Mouse (Mus musculus) cortical plate, adult 2 months (tissue): ENCODE measurements around the gene Nudt2. TPM values are rescaled to one million over a fixed set of nuclear protein-coding genes. Genes with fewer than 3 reads are reported as not detected.
A peak's percentile ranks its signal among the peaks of the same experiment; 100 is the strongest.

ENCODE experiments used
- H3K27ac ChIP-seq: fragments of 200-500 bp; 2 replicates; pipeline ENCODE4 v1.5.1; 2012; ENCODE audit warnings: low read length, control low read depth, inconsistent platforms; ENCODE audit not compliant: insufficient read depth
- H3K4me1 ChIP-seq: fragments of 200-500 bp; 2 replicates; pipeline ENCODE4 v1.6.1; 2011; ENCODE audit warnings: low read length; ENCODE audit not compliant: control insufficient read depth, insufficient read depth
- H3K4me3 ChIP-seq: fragments of 200-500 bp; 2 replicates; pipeline ENCODE4 v1.5.1; 2011; ENCODE audit warnings: mild to moderate bottlenecking, low read length, control low read depth; ENCODE audit not compliant: insufficient read depth
- CTCF ChIP-seq: fragments of 200-500 bp; IDR thresholded peaks from 2 replicates; pipeline ENCODE4 v1.5.1; 2011; ENCODE audit warnings: mild to moderate bottlenecking, control low read depth, low read length; ENCODE audit not compliant: insufficient read depth; ENCODE audit errors: extremely low read depth
- POLR2A ChIP-seq: fragments of 200-500 bp; IDR thresholded peaks from 2 replicates; pipeline ENCODE4 v1.6.1; 2011; ENCODE audit warnings: mild to moderate bottlenecking, low read length, control low read depth; ENCODE audit not compliant: insufficient read depth; ENCODE audit errors: extremely low read depth
- polyA plus RNA-seq: library from polyadenylated mRNA; depleted of rRNA; stranded (reverse); fragments of >200 nt; gene quantifications from 2 replicates; pipeline ENCODE4 v1.2.3, GENCODE M21; 2012

The Nudt2 gene
- polyA plus RNA-seq, 1 experiment = 46.5 TPM

GRCm38 (mm10) chr4:41470051-41470683 is 5.2 kb downstream of the Nudt2 start:
- TF ChIP-seq POLR2A (no peak), CTCF (no peak)
- H3K4me1 ChIP-seq = peaks cover 2% of the 10 kb centered on the region; the same call in 1 of the 2 replicates
- H3K4me3 ChIP-seq = no peak overlapping the region
- H3K27ac ChIP-seq = no peak overlapping the region

DNA sequence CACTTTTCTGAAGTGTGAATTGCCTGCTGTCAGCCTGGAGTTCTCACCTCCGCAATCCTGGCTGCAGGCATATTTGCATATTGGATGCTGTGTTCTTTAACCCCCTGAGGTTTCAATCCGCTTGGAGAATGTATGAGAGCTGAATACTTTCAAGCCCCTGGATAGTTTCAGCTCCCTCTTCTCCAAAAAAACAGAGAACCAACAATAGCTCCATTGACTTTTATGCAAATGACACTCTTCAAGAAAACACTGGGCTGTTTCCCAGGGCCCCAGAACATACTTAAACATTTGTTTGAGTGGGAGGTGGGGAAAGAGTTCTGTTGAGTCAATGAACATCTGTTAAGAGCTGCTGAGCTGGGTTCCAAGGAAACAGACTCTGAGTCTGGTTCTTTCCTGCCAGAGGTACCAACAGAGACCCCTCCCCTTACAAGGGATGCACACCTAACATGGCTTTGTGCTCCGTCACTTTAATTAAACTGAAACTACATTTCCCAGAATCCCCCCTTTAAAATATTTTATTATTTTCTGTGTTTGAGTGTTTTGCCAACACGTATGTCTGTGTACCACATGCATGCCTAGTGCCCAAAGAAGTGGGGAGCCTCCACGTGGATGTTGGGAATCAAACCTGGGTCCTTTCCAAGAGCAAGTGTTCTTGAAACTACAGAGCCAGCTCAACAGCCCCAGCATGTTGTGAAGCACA is 5.9 kb downstream of the Nudt2 start:
- Histone ChIP-seq H3K27ac (no peak overlapping the region), H3K4me1 (peaks cover 2% of the 10 kb centered on the region; the same call in 1 of the 2 replicates)

DNA sequence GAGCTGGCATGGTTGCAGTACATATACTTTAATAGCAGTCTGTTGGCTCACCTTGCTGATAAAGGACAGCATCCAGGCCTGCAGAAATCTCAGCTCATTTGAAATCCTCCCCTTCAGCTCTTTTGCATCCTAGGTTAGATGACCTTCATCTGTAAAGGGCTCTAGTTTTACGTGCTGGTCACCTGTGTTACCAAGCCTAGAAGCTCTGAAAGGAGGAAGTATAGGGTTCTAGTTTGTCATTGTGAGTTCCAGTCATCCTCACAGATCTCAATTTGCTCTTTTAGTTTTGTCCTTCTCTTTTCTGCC is 6.4 kb downstream of the Nudt2 start:
- Histone ChIP-seq H3K4me3 (no peak overlapping the region), H3K27ac (no peak overlapping the region), H3K4me1 (peaks cover 2% of the 10 kb centered on the region; the same call in 1 of the 2 replicates)
- no peak for TF ChIP-seq CTCF
- TF ChIP-seq POLR2A = no peak

More for the DNA sequence above, 5.9 kb downstream of the Nudt2 start:
- no peak overlapping the region for H3K4me3 ChIP-seq
- no peak for TF ChIP-seq CTCF
- no peak for TF ChIP-seq POLR2A

DNA sequence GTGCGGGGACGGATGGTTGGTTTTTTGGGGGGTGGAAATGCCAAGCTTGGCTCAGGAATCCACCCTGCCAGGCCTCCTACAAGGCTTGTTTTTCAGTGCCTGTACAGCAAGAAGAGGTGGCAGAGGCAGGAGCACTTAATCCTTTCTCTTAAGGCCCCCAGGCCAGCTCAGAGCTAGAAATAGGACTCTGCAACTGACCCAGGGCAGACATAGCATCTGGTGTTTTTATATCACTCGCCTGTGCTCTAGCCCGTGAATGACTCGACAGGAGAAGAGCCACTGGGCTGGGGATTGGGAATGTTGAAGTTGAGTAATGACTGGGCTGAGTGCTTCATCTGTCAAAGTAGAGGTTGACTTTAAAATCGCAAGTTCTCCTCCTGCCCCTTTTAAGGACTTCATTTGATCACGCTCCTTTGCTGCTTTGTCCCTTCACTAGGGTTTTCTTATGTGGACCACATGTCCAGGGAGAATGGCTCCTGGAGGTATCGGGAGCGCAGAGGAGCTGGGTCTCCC is 12.8 kb downstream of the Nudt2 start:
- no peak overlapping the region for H3K4me3 ChIP-seq
- TF ChIP-seq CTCF (no peak), POLR2A (no peak)
- H3K27ac ChIP-seq = no peak overlapping the region
- H3K4me1 ChIP-seq = no peaks in the 10 kb centered on the region

GRCm38 (mm10) chr4:41478751-41479455 is 14.0 kb downstream of the Nudt2 start:
- no peak overlapping the region for H3K27ac ChIP-seq
- H3K4me3 ChIP-seq = no peak overlapping the region
- H3K4me1 ChIP-seq = no peaks in the 10 kb centered on the region
- peak; percentile 32; the same call in 1 of the 2 replicates for TF ChIP-seq CTCF
- TF ChIP-seq POLR2A = no peak

DNA sequence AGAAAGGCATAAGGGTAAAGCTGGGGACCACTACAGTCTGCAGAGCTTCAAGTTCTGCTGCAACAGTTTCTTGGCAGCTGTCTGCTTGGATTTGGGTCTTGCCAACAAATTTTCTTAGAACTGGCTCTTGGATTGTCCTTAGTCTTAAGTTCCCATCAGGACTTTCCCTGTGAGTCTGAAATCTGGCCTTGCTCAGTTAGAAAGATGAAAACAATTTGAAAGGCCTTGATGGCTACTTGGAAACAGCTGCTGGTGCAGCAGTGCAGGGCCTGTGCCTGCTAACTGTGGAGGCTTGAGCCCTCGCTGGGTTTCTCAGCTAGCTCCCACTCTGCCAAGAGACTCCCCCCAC is 14.5 kb downstream of the Nudt2 start:
- no peak for TF ChIP-seq CTCF
- no peak for TF ChIP-seq POLR2A
- no peaks in the 10 kb centered on the region for H3K4me1 ChIP-seq
- H3K4me3 ChIP-seq = no peak overlapping the region
- 0 out of 2 replicates have a peak overlapping the region, but pooled peaks have one; percentile 43 for H3K27ac ChIP-seq

DNA sequence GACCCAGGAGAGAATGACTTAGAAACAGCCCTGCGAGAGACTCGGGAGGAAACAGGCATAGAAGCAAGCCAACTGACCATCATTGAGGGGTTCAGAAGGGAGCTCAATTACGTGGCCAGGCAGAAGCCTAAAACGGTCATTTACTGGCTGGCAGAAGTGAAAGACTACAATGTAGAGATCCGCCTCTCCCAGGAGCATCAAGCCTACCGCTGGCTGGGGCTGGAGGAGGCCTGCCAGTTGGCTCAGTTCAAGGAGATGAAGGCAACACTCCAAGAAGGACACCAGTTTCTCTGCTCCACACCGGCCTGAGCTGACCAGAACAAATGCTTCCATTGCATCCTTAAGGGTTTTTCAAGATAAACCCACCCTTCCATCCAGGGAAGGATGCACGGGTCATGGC is 15.3 kb downstream of the Nudt2 start:
- Histone ChIP-seq H3K27ac (no peak overlapping the region), H3K4me3 (no peak overlapping the region), H3K4me1 (no peaks in the 10 kb centered on the region)
- TF ChIP-seq POLR2A (no peak), CTCF (no peak)

DNA sequence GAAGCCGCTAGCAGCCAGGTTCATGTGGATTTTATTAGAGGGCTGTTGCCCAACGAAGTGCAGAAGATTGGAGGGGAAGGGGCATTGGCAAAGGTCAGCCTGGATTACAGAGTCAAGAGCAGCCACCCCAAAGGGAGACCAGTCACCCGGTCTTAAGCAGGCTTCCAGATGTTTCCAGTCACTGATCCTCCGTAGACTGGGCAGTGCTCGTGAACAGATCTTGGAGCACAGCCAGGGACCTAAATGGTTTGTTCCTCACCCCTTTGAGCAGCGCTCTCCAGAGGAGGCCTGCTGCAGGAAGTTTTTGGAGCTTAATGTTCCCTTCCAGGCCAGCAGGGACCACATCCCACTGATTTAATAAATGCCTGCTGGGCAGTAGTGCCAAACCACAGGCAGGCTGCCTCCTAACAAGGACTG is 16.7 kb downstream of the Nudt2 start:
- H3K27ac ChIP-seq = no peak overlapping the region
- no peak for TF ChIP-seq POLR2A
- H3K4me3 ChIP-seq = no peak overlapping the region
- H3K4me1 ChIP-seq = no peaks in the 10 kb centered on the region

DNA sequence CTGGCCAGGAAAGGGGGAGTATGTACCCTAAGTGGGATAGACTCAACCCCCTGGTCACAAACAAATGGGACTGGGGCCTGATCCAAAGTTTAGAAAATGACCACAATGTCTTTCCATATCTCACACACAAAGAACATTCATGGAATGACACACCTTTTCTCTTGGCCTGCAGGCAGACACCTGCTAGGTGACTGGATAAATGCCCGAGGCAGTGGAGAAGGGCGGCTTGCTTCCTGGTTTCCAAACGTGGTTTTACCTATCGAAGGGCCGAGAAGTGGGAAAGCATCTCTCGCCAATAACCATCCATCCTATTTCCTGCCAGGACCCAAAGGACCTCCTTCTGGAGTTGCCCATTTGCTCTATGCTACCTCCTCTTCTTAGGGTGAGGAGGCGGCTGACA is 28.0 kb downstream of the Nudt2 start:
- TF ChIP-seq POLR2A (no peak), CTCF (no peak)
- Histone ChIP-seq H3K27ac (no peak overlapping the region), H3K4me3 (no peak overlapping the region), H3K4me1 (no peaks in the 10 kb centered on the region)
